Mouse (Mus musculus) bone marrow macrophage, adult 2 months (primary cell): ENCODE measurements around the gene Acad11. TPM values are rescaled to one million over a fixed set of nuclear protein-coding genes. Genes with fewer than 3 reads are reported as not detected.

Source experiments
- H3K27ac ChIP-seq: 2 replicates; pipeline ENCODE4 v1.5.1; 2012; ENCODE audit warnings: low read depth, low read length; ENCODE audit not compliant: insufficient read depth
- H3K4me1 ChIP-seq: 2 replicates; pipeline ENCODE4 v1.6.1; 2012; ENCODE audit warnings: low read length; ENCODE audit not compliant: control insufficient read depth, insufficient read depth
- H3K4me3 ChIP-seq: 2 replicates; pipeline ENCODE4 v1.5.1; 2012; ENCODE audit warnings: mild to moderate bottlenecking, low read length, moderate library complexity; ENCODE audit not compliant: insufficient read depth
- CTCF ChIP-seq: IDR thresholded peaks from 2 replicates; pipeline ENCODE4 v1.5.1; 2012; ENCODE audit warnings: low read depth, mild to moderate bottlenecking, low read length, moderate library complexity
- POLR2A ChIP-seq: IDR thresholded peaks from 2 replicates; pipeline ENCODE4 v1.6.1; 2012; ENCODE audit warnings: mild to moderate bottlenecking, low read depth, low read length, borderline replicate concordance
- polyA plus RNA-seq: library from polyadenylated mRNA; stranded (reverse); fragments of >200 nt; gene quantifications from 2 replicates; pipeline ENCODE4 v1.2.4, GENCODE M21; 2012; ENCODE audit not compliant: missing spikeins, insufficient read depth, insufficient read length

Acad11 gene
- polyA plus RNA-seq, 1 experiment, result 15.5 TPM

DNA sequence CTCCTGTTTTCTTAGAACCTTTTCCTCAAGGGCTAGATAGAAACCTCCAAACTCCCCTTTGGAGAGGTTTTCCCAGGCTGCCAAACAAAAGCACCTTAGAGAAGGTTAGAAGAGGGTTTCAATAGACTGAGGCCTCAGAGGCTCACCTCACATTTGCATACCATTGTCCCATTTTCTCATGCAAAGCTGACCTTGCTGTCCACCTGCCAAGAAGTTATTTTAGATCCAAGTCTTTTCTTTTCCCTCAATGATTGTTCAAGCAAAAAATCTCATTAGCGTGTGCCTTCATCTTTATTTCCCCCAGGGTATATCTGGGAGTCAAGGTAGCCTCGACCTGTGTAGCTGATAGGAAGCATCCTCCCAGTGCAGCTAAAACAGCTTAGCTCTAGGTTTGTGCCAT lies 39.7 kb downstream of the Acad11 start:
- Histone ChIP-seq H3K4me1 (peaks cover 4% of the 10 kb centered on the region), H3K27ac (no peak overlapping the region), H3K4me3 (no peak overlapping the region)
- no peak for TF ChIP-seq POLR2A
- TF ChIP-seq CTCF, result no peak

DNA sequence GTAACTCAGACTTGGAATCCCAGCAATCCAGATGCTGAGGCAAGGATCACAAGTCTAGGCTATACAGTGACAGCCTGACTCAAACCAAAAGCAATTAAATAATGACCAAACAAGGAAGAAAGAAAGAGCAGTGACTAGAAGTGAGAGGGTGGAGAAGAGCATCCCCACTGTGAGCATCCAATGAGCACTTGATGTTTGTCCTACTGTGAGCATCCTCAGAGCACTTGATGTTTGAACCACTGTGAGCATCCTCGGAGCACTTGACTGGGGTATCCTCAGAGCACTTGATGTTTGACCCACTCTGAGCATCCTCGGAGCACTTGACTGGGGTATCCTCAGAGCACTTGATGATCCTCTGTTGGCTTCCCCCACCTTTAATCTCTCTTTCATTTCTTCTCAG lies 41.8 kb downstream of the Acad11 start:
- Histone ChIP-seq H3K27ac (no peak overlapping the region), H3K4me1 (no peaks in the 10 kb centered on the region), H3K4me3 (no peak overlapping the region)
- TF ChIP-seq CTCF, result no peak
- TF ChIP-seq POLR2A, result no peak

GRCm38 (mm10) chr9:104106930-104107329 lies 43.8 kb downstream of the Acad11 start:
- no peak for TF ChIP-seq POLR2A
- TF ChIP-seq CTCF, result no peak
- Histone ChIP-seq H3K27ac (no peak overlapping the region), H3K4me1 (no peaks in the 10 kb centered on the region), H3K4me3 (no peak overlapping the region)

- no peaks in the 10 kb centered on the region for H3K4me1 ChIP-seq
These were observed 44.3 kb downstream of the Acad11 start for GRCm38 (mm10) chr9:104107482-104107881.

DNA sequence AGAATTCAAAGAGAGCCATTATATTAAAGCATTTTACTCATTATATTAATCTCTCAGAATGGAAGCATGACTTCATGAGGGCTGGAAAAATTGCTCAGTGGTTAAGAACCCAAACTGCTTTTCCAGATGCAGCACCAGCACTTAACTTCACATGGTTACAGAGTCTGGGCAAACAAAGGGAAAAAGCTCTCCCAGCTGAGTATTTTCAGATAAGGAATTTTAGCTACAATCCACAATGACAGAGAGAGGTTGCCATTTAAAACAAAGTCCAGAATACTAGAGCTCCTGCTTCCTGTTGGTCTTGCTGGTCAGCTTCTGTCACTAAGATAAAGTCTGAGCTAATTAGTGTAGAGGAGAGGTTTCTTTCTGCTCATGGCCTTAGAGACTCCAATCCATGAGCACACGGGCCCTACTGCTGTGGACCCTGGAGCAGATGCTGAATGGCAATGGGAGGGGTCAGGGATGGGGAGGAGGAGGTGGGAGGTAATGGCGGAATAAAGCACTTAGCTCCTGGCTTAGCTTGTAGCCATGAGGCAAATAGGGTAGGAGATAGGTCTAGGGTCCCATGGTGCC lies 45.5 kb downstream of the Acad11 start:
- TF ChIP-seq CTCF, result no peak
- H3K4me3 ChIP-seq, result no peak overlapping the region
- no peak overlapping the region for H3K27ac ChIP-seq
- H3K4me1 ChIP-seq, result no peaks in the 10 kb centered on the region

More at GRCm38 (mm10) chr9:104107482-104107881, 44.3 kb downstream of the Acad11 start:
- no peak overlapping the region for H3K27ac ChIP-seq
- TF ChIP-seq CTCF, result no peak
- no peak overlapping the region for H3K4me3 ChIP-seq

GRCm38 (mm10) chr9:104109151-104109550 lies 46.0 kb downstream of the Acad11 start:
- H3K27ac ChIP-seq, result no peak overlapping the region
- TF ChIP-seq CTCF (no peak), POLR2A (no peak)
- no peak overlapping the region for H3K4me3 ChIP-seq
- H3K4me1 ChIP-seq, result no peaks in the 10 kb centered on the region

GRCm38 (mm10) chr9:104123101-104123500 lies 59.9 kb downstream of the Acad11 start:
- Histone ChIP-seq H3K27ac (no peak overlapping the region), H3K4me3 (no peak overlapping the region), H3K4me1 (no peaks in the 10 kb centered on the region)
- no peak for TF ChIP-seq POLR2A
- TF ChIP-seq CTCF, result no peak

GRCm38 (mm10) chr9:104123622-104124021 lies 60.4 kb downstream of the Acad11 start:
- no peaks in the 10 kb centered on the region for H3K4me1 ChIP-seq
- TF ChIP-seq POLR2A (no peak), CTCF (no peak)
- H3K27ac ChIP-seq, result no peak overlapping the region
- no peak overlapping the region for H3K4me3 ChIP-seq

- Histone ChIP-seq H3K27ac (no peak within 1 kb of the TSS), H3K4me3 (no peak within 1 kb of the TSS), H3K4me1 (no peaks in the 10 kb centered on the region)
- TF ChIP-seq POLR2A (no peak), CTCF (no peak)
These were observed 63.7 kb downstream of the Acad11 start, which contains the start of gene Ackr4 for GRCm38 (mm10) chr9:104126833-104127232. Ackr4 (minus strand) TSS chr9:104126933.

GRCm38 (mm10) chr9:104128110-104128509 lies 64.9 kb downstream of the Acad11 start:
- TF ChIP-seq POLR2A (no peak), CTCF (no peak)
- H3K27ac ChIP-seq, result no peak overlapping the region
- H3K4me1 ChIP-seq, result no peaks in the 10 kb centered on the region
- H3K4me3 ChIP-seq, result no peak overlapping the region
